Mouse (Mus musculus) heart, postnatal 10 days (tissue): ENCODE results near the gene Abcg8. TPM values are rescaled to one million over a fixed set of nuclear protein-coding genes. Genes with fewer than 3 reads are reported as not detected.

Experiments
- DNase-seq, 2 experiments: peaks; one replicate each; pipeline ENCODE4 v3.0.0; 2021
- intact Hi-C: fragments of 180-260 bp; cut with DNase I; formaldehyde crosslinking; loops from one replicate; pipeline ENCODE4 v1.15.1; 2025
- total RNA-seq, 2 experiments: library from RNA; stranded (reverse); gene quantifications; 2 replicates each; pipeline ENCODE4 v1.2.3; 2021

Abcg8 gene
- total RNA-seq, 2 experiments from 2014 or later, result not detected

DNA sequence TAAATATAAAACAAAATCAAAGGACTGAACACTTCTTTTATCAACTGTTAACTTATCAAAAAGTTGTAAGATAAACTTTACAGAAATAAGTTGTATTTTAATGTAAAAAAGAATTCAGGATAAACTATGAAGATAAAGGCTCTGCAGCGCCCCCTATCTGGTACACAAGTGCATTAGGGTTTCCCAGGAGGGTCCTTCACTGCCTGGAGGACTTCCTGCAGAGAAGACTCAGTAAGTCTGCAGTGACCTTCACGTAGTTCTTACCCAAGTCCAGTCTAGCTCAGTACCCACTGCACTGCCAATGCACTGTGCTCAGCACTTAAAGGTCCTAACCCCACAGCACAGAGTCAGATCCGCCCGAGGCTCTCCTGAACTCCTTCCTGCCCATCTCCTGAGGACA, 31.3 kb downstream of the Abcg8 start:
- no peak for DNase-seq
- intact Hi-C loops, result no loop called here

- intact Hi-C loops, result no loop called here
- DNase-seq, result no peak
Observed at GRCm38 (mm10) chr17:84708818-84709217, 32.7 kb downstream of the Abcg8 start.

- no peak for DNase-seq
- intact Hi-C loops, result no loop called here
Observed at GRCm38 (mm10) chr17:84709403-84709851, 33.3 kb downstream of the Abcg8 start.

DNA sequence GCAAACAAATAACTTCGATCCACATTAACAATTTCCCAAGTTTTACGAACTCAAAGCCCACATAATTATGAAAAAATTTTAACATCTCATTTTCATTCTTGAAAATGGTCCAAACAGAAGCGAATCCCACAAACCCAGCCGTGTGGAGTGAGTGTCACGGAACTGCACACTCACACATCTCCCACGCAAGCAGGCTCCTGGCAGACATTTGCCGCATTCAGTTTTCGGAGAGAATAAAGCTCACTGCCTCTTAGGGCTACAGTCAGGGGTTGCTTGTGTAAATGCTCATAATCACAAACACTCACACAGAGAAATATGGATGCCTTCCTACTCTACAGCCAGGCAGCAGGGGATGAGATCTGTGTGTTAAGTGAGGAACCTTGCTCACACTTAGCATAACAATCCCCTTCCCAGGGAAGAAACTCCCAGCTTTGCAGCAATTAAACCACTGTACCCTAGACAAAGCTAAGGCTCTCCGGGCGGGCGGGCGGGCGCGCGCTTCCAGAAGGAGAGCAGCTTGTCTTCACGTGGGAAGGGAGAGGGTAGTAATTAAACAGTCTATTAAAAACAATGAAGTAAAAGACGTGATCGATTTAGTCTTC, 37.6 kb downstream of the Abcg8 start:
- DNase-seq, result no peak
- intact Hi-C loops, result no loop called here

- intact Hi-C loops, result no loop called here
- DNase-seq, result no peak
Observed at GRCm38 (mm10) chr17:84714930-84715329, 38.8 kb downstream of the Abcg8 start.

DNA sequence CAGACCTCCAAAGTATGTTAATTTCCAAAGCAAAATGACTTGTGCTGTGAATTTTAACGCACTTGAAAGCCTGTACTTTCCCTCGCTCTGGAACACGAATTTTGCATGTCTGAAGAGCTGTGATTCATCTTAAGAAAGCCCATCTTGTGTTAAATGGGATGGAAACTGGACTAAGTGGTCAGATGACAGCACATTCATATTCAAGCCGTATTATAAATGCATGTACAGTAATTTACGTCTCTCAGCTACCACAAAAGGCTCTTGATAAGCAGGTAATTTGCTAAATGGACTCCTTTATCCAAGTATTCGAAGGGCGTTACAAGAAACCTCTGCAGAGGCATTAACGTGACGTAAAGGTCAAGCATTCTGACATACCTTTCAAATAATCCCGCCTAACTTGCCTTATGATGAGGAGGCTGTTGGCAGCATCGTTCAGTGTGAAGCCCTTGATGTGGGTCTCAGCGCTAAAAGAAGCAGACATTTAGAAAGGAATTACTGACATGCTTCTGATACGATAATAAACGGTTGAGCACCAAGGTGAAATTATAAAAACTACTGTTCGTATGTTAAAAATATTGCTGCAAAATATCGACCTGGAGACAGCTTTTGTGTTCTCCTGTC, 40.3 kb downstream of the Abcg8 start:
- intact Hi-C loops, result no loop called here

DNA sequence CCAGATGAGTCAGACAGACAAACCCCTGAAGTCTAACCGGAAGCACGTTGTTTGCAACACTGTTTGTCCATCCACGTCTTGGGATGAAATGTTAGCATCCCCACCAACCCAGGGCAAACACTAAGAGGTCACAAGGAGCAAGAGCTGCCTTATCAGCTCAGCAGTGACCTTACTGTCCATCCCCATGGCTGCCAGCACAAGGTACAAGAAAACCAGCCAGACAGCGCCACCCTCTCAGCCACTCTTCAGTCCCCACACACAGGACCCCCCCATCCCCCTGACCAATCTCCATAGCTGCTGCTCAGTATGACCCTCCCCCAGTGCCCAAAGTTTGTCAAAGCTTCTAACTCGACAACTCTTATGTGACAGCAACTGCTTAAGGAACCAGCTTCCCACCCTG, 41.3 kb downstream of the Abcg8 start:
- intact Hi-C loops, result no loop called here
- DNase-seq, result no peak

More for the DNA sequence above, 40.3 kb downstream of the Abcg8 start:
- no peak for DNase-seq

DNA sequence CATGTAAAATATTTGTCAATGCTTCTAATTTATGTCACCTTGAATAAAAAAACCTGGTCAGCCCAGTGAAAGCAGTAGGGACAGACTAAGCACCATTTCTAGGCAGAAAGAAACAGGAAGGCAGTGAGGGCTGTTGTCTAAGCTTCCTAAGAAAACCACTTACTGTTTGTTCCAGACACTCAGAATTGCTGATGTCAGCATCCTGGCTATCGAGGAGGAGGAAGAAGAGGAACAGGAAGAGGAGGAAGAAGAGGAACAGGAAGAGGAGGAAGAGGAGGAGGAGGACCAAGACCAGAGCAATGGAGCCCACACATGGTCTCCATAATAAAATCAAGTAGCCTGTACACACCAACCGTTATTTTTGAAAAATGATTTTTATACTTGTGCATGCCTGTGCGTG, 43.0 kb downstream of the Abcg8 start:
- intact Hi-C loops, result no loop called here
- no peak for DNase-seq

GRCm38 (mm10) chr17:84724028-84724427, 47.9 kb downstream of the Abcg8 start:
- DNase-seq, result no peak
- intact Hi-C loops, result no loop called here

- intact Hi-C loops, result no loop called here
- DNase-seq, result no peak
Observed at GRCm38 (mm10) chr17:84725163-84725562, 49.1 kb downstream of the Abcg8 start.

- intact Hi-C loops, result no loop called here
- DNase-seq, result no peak
Observed at GRCm38 (mm10) chr17:84728201-84728911, 52.3 kb downstream of the Abcg8 start.

- no peak for DNase-seq
- intact Hi-C loops, result no loop called here
Observed at GRCm38 (mm10) chr17:84729140-84729539, 53.0 kb downstream of the Abcg8 start.

DNA sequence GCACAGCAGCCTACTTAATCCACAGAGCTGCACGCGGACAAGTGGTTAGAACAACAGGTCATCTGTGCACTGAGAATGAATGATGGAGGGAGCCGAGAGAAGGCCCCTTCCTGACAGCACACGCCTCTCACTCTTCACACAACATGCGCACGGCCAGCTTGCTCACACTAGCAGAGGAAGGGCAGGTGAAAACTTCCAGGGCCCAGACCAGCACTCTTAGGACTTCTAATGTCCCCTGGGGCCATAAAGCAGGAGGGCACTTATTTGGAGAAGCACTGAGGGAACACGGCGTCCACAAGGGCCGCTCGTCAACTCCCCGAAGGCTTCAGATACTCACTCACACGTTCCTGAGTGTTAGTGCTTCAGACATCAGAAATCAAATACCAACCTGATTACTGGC, 55.3 kb downstream of the Abcg8 start:
- DNase-seq, result no peak
- intact Hi-C loops, result no loop called here

- intact Hi-C loops, result no loop called here
- DNase-seq, result no peak
Observed at GRCm38 (mm10) chr17:84732612-84733011, 56.5 kb downstream of the Abcg8 start.

- intact Hi-C loops, result no loop called here
- DNase-seq, result no peak
Observed at GRCm38 (mm10) chr17:84736719-84737118, 60.6 kb downstream of the Abcg8 start.

- intact Hi-C loops, result no loop called here
Observed at GRCm38 (mm10) chr17:84738073-84738797, 62.1 kb downstream of the Abcg8 start.

DNA sequence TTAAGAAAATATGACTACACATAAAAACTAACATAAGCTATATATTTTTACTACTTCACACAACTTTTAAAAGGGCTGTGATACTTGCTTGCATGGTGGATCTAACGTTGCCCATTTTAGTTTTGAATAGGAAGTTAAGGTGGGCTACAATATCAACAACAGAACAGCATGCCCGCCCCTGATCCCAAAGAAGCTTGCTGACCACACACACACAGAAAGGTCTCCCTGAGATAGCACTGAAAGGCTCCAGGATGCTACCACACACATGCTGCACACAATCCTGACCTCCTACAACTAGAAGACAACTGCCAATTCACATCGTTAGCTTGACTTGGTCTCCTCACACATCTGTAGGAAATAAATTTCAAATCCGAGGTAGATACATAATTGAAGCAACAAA, 68.2 kb downstream of the Abcg8 start:
- no peak for DNase-seq

More at GRCm38 (mm10) chr17:84738073-84738797, 62.1 kb downstream of the Abcg8 start:
- no peak for DNase-seq

GRCm38 (mm10) chr17:84745001-84745400, 68.9 kb downstream of the Abcg8 start:
- intact Hi-C loops, result no loop called here
- DNase-seq, result no peak

More for the DNA sequence above, 68.2 kb downstream of the Abcg8 start:
- intact Hi-C loops, result no loop called here

DNA sequence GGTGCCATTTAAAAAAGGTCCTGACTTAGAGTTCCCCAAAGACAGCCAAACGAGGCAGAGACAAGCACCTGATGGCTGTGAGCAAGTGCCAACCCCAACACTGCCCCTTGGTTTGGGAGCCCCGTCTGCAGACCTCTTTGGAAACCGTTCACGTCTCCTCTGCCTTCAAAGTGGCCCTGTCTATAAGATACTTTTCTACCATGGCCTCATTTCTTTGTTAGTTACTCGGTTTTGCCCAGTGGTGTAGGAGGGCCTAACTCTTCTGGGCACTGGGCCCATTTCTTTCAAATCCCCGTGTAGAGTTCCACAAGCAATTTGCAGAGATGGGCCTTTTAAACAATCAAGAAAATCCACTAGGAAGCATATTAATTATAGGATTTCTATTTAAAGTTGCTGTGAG, 71.1 kb downstream of the Abcg8 start:
- DNase-seq, result no peak
- intact Hi-C loops, result no loop called here

- no peak for DNase-seq
Observed at GRCm38 (mm10) chr17:84748152-84748682, 72.1 kb downstream of the Abcg8 start.

GRCm38 (mm10) chr17:84749297-84749696, 73.2 kb downstream of the Abcg8 start:
- intact Hi-C loops, result no loop called here
- DNase-seq, result no peak

More at GRCm38 (mm10) chr17:84748152-84748682, 72.1 kb downstream of the Abcg8 start:
- intact Hi-C loops, result no loop called here
